Mouse (Mus musculus) midbrain, postnatal 0 days (tissue): Measurements from ENCODE around the gene Rpl24. TPM values are rescaled to one million over a fixed set of nuclear protein-coding genes. Genes with fewer than 3 reads are reported as not detected.
"Not testable (repeated sequence)": the region's sequence is repeated elsewhere in the genome, so short reads cannot be mapped to it uniquely, and the experiment has no call there.

ENCODE experiments used
- ATAC-seq: fragments of 200-750 bp; cut with Nextera tagmentation; 2 replicates; pipeline ENCODE4 v1.8.0; 2017; ENCODE audit warnings: moderate number of reproducible peaks, mild to moderate bottlenecking, moderate TSS enrichment, moderate library complexity; ENCODE audit not compliant: low FRiP score
- DNase-seq: peaks from one replicate; pipeline ENCODE4 v3.0.0-alpha.2; 2015; ENCODE audit warnings: low spot score
- H3K27ac ChIP-seq: fragments of 300-500 bp; sonication (generic); 2 replicates; pipeline ENCODE4 v1.5.1; 2014; ENCODE audit warnings: low read depth, mild to moderate bottlenecking, low read length, mixed read lengths
- H3K27me3 ChIP-seq: fragments of 300-500 bp; sonication (generic); 2 replicates; pipeline ENCODE4 v1.6.1; 2014; ENCODE audit warnings: low read length, control low read depth, mixed read lengths; ENCODE audit not compliant: insufficient read depth
- H3K36me3 ChIP-seq: fragments of 300-500 bp; sonication (generic); 2 replicates; pipeline ENCODE4 v1.6.1; 2014; ENCODE audit warnings: low read length, control low read depth, mixed read lengths; ENCODE audit not compliant: insufficient read depth
- H3K4me1 ChIP-seq: fragments of 300-500 bp; sonication (generic); 2 replicates; pipeline ENCODE4 v1.6.1; 2014; ENCODE audit warnings: mild to moderate bottlenecking, control low read depth, antibody characterized with exemption, low read length, mixed read lengths; ENCODE audit not compliant: insufficient read depth
- H3K4me2 ChIP-seq: fragments of 300-500 bp; sonication (generic); 2 replicates; pipeline ENCODE4 v1.6.1; 2014; ENCODE audit warnings: low read depth, mild to moderate bottlenecking, low read length, mixed read lengths; ENCODE audit not compliant: poor library complexity, severe bottlenecking
- H3K4me3 ChIP-seq: fragments of 300-500 bp; sonication (generic); 2 replicates; pipeline ENCODE4 v1.5.1; 2014; ENCODE audit warnings: low read depth, mild to moderate bottlenecking, low read length, moderate library complexity
- H3K9ac ChIP-seq: fragments of 300-500 bp; sonication (generic); replicated peaks from 2 replicates; pipeline ENCODE4 v1.6.1; 2014; ENCODE audit warnings: mild to moderate bottlenecking, low read length, moderate library complexity, mixed read lengths; ENCODE audit not compliant: poor library complexity, severe bottlenecking
- H3K9me3 ChIP-seq: fragments of 300-500 bp; sonication (generic); 2 replicates; pipeline ENCODE4 v1.6.1; 2016; ENCODE audit warnings: low read length, control low read depth
- CTCF ChIP-seq: IDR thresholded peaks from 2 replicates; pipeline ENCODE4 v1.5.1; 2016; ENCODE audit warnings: antibody characterized with exemption, mild to moderate bottlenecking
- WGBS: fragments of 180-500 bp; shearing (Covaris S2); extraction: QIAGEN DNeasy Blood & Tissue Kit; methylation state at CpG from one replicate; pipeline ENCODE4 v1.1.7; 2014; 5-methylcytosine and 5-hydroxymethylcytosine counted together
- polyA plus RNA-seq: library from polyadenylated mRNA; unstranded; fragments of >200 nt; fragmentation: Nextera tagmentation; extraction: Ambion mirVana; gene quantifications from 2 replicates; pipeline ENCODE4 v1.2.1, GENCODE M21; 2015
- total RNA-seq: library from RNA; depleted of rRNA; stranded (reverse); fragments of >200 nt; gene quantifications from 2 replicates; pipeline ENCODE4 v1.2.3, GENCODE M21; 2014

The Rpl24 gene
- total and polyA plus RNA-seq, 2 experiments from 2014 or later, result 306 to 533 TPM

DNA sequence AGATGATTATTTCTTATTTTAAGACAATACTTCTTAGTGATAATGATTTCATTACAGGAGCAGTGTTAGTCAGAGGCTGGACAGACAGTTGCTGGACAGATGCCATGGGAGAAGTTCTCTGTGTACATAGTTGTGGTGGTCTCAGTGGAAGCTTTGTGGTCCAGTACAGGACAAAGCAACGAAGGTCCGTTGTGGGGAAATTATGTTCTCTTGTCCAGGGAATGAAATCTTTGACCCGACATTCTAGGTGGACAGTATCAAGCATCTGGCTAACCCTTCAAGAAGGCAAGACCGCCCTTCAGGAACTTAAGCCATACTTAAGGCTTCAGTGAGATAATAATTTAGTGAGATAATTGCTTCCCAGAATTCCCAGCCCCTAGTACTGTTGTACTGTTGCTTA lies 27.3 kb upstream of the Rpl24 start:
- Histone ChIP-seq H3K9me3 (no peaks in the 10 kb centered on the region), H3K36me3 (no peaks in the 10 kb centered on the region), H3K9ac (no peak overlapping the region), H3K4me1 (no peaks in the 10 kb centered on the region), H3K27ac (no peak overlapping the region), H3K4me3 (no peak overlapping the region), H3K4me2 (no peak overlapping the region), H3K27me3 (no peaks in the 10 kb centered on the region)
- DNase-seq, result no peak
- WGBS, result 92% methylated on average over 4 of the region's 4 CpGs
- ATAC-seq, result no peak
- no peak for TF ChIP-seq CTCF

DNA sequence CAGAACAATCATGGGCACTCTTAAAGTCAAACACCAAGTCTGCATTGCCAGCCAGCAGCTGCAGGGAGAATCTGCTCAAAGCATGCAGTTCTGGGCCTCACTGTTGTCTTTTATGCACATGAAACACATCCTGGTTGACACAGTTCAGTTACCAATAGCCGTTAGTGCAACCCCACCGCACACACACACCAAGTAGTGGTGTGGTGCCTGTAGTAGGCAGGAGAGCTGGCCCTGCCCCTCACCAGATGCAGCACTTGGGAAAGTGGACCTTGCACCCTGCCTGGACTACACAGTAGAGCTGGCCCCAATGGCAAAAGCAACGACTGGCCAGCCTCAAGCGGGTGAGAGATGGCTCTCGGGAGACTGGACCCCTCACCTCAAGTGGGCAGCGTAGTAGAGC lies 26.4 kb upstream of the Rpl24 start:
- no peak overlapping the region for H3K4me3 ChIP-seq
- no peak for ATAC-seq
- H3K36me3 ChIP-seq, result no peaks in the 10 kb centered on the region
- no peak overlapping the region for H3K9ac ChIP-seq
- WGBS, result 89% methylated on average over 6 of the region's 6 CpGs
- H3K4me1 ChIP-seq, result no peaks in the 10 kb centered on the region
- H3K27ac ChIP-seq, result no peak overlapping the region
- no peak for DNase-seq
- no peaks in the 10 kb centered on the region for H3K9me3 ChIP-seq
- no peak overlapping the region for H3K4me2 ChIP-seq
- H3K27me3 ChIP-seq, result no peaks in the 10 kb centered on the region
- no peak for TF ChIP-seq CTCF

GRCm38 (mm10) chr16:55940781-55941180 lies 25.3 kb upstream of the Rpl24 start:
- ATAC-seq (no peak), DNase-seq (no peak)
- H3K36me3 ChIP-seq, result no peaks in the 10 kb centered on the region
- H3K9me3 ChIP-seq, result no peaks in the 10 kb centered on the region
- no peaks in the 10 kb centered on the region for H3K4me1 ChIP-seq
- no peaks in the 10 kb centered on the region for H3K27me3 ChIP-seq
- TF ChIP-seq CTCF, result no peak
- no peak overlapping the region for H3K9ac ChIP-seq
- WGBS, result 94% methylated on average over 4 of the region's 4 CpGs
- no peak overlapping the region for H3K4me2 ChIP-seq
- no peak overlapping the region for H3K4me3 ChIP-seq
- no peak overlapping the region for H3K27ac ChIP-seq

DNA sequence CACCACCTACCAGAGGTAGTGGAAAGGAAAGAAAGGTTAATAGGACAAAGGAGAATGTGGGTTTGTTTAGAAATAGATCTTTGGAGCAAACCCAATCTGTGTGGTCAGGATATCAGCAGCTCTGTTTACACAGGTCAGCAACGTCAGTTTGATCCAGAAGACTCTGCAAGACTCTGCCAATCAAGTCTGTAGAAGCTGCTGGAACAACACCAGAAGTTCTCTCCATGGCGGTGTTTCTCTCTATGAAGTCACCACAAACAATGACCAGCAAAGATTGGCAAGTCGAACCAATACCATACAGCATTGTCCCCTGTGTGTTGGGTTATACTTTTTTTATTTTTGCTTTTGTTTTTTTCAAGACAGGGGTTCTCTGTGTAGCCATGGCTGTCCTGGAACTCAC lies 18.8 kb upstream of the Rpl24 start:
- Histone ChIP-seq H3K4me1 (no peaks in the 10 kb centered on the region), H3K9ac (no peak overlapping the region), H3K4me2 (no peak overlapping the region), H3K27ac (no peak overlapping the region), H3K27me3 (no peaks in the 10 kb centered on the region), H3K36me3 (no peaks in the 10 kb centered on the region), H3K9me3 (no peaks in the 10 kb centered on the region), H3K4me3 (no peak overlapping the region)
- WGBS, result 75% methylated on average over 3 of the region's 3 CpGs
- ATAC-seq, result no peak
- no peak for DNase-seq
- TF ChIP-seq CTCF, result no peak

- not testable (repeated sequence) for H3K4me1 ChIP-seq, H3K4me3 ChIP-seq, H3K4me2 ChIP-seq, DNase-seq, ATAC-seq, H3K9ac ChIP-seq, H3K9me3 ChIP-seq, H3K27ac ChIP-seq, H3K27me3 ChIP-seq, H3K36me3 ChIP-seq
- 84% methylated on average over 2 of the region's 2 CpGs for WGBS
Observed at GRCm38 (mm10) chr16:55947876-55948410, 18.1 kb upstream of the Rpl24 start.

GRCm38 (mm10) chr16:55948963-55949362 lies 17.1 kb upstream of the Rpl24 start:
- no peaks in the 10 kb centered on the region for H3K27me3 ChIP-seq
- TF ChIP-seq CTCF, result no peak
- no peak overlapping the region for H3K27ac ChIP-seq
- ATAC-seq (no peak), DNase-seq (no peak)
- no peaks in the 10 kb centered on the region for H3K4me1 ChIP-seq
- no peak overlapping the region for H3K9ac ChIP-seq
- WGBS, result 75% methylated on average over 7 of the region's 7 CpGs
- no peaks in the 10 kb centered on the region for H3K36me3 ChIP-seq
- H3K4me3 ChIP-seq, result no peak overlapping the region
- no peaks in the 10 kb centered on the region for H3K9me3 ChIP-seq
- no peak overlapping the region for H3K4me2 ChIP-seq
